Mouse (Mus musculus): Measurements from ENCODE around the gene Srrt.

The Srrt gene

DNA sequence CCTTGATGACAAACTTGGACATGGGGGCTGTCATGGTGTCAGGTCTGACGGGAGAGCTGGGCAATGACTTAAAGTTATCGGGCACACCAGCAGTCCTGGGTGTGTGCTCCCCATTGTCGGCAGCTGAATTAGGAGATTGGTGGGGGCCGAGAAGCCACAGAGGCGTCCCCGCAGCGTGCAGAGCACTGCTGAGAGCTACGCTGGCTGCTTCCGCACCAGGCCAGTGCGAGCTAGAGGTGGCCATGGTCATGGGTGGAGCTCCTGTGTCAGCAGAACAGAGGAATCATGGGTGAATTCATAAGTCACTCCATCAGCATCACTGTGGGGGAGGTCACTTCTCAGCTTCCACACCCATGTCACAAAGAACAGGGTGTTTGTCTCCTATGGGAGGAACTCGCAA lies 42.7 kb downstream of the Srrt start:
- DNase-seq (ENCODE audit: low read depth, low spot score): no peak

DNA sequence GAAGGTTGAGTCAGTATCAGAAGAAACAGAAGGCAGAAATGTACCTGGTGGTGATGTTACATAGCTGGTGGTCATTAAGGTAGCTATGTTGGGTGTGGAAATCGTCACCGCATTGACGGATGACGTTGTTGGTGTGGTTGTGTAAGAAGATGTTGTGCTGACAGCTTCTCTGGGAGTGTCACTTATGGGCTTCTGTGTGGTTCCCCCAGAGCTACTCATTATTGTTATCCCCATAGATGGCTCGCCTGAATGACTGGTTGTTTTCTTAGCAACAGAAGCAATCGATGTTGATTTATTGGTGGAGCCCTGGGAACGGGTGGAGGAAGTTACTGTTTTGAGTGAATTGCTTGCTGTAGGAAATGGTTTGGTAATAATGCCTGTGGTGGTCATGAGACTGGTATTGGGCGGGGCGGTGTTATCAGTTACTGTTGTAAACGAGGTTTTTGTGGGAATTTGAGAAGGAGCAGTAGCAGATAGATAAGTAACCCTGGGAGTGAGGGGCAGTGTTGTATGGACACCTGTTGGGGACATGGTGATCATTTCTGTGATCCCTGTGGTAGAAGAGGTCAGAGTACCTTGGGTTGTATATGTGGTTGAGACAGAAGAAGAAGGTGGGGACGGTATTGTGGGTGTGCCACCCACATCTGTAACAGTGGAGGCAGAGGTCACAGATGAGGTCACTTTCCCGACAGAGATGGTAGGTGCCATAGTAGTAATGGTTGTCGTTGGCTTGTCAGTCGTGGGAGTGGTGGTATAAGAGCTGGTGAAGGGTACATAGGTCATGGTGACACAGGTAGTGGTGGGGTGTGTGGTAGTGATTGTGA lies 43.4 kb downstream of the Srrt start:
- no peak for DNase-seq (ENCODE audit: low read depth, low spot score)
